Mouse (Mus musculus) MEL (cell line): ENCODE results near the gene Nfx1. TPM values are rescaled to one million over a fixed set of nuclear protein-coding genes. Genes with fewer than 3 reads are reported as not detected.

Experiments
- DNase-seq: peaks from one replicate; pipeline ENCODE4 v3.0.0; 2011; ENCODE audit warnings: low read depth, low spot score
- H3K27ac ChIP-seq: 2 replicates; pipeline ENCODE4 v1.5.1; 2012; ENCODE audit warnings: low read depth, mild to moderate bottlenecking, control low read depth, low read length, moderate library complexity; ENCODE audit not compliant: control insufficient read depth
- H3K27me3 ChIP-seq, 2 experiments: fragments of 150-350 bp in 1 of 2; sonication (generic) in 1 of 2; 2 replicates each; pipeline ENCODE4 v1.6.1; 2012; ENCODE audit warnings: low read length in 2 of 2, mild to moderate bottlenecking in 2 of 2, improper control_type of control experiment in 1 of 2, moderate library complexity in 1 of 2; ENCODE audit not compliant: insufficient read depth in 2 of 2, control insufficient read depth in 1 of 2
- H3K36me3 ChIP-seq, 2 experiments: 2 replicates each; pipeline ENCODE4 v1.6.1; 2012 to 2014; ENCODE audit warnings: low read length in 2 of 2, improper control_type of control experiment in 1 of 2, inconsistent platforms in 1 of 2, mild to moderate bottlenecking in 1 of 2; ENCODE audit not compliant: insufficient read depth in 2 of 2, control insufficient read depth in 1 of 2
- H3K4me1 ChIP-seq, 2 experiments: fragments of 150-350 bp in 1 of 2; sonication (generic) in 1 of 2; 2 replicates each; pipeline ENCODE4 v1.6.1; 2012; ENCODE audit warnings: low read length in 2 of 2, improper control_type of control experiment in 1 of 2, mild to moderate bottlenecking in 1 of 2; ENCODE audit not compliant: insufficient read depth in 2 of 2, control insufficient read depth in 1 of 2
- H3K4me3 ChIP-seq, 2 experiments: fragments of 150-350 bp in 1 of 2; sonication (generic) in 1 of 2; 2 replicates each; pipeline ENCODE4 v1.5.1; 2012; ENCODE audit warnings: low read depth in 2 of 2, low read length in 2 of 2, mild to moderate bottlenecking in 2 of 2, moderate library complexity in 2 of 2, control low read depth in 1 of 2, improper control_type of control experiment in 1 of 2; ENCODE audit not compliant: control insufficient read depth in 1 of 2, insufficient read depth in 1 of 2
- H3K79me2 ChIP-seq: 2 replicates; pipeline ENCODE4 v1.6.1; 2012; ENCODE audit warnings: mild to moderate bottlenecking, low read length, moderate library complexity; ENCODE audit not compliant: control insufficient read depth, poor library complexity, insufficient read depth
- H3K9ac ChIP-seq: 2 replicates; pipeline ENCODE4 v1.6.1; 2012; ENCODE audit warnings: low read depth, mild to moderate bottlenecking, control low read depth, low read length, moderate library complexity; ENCODE audit not compliant: control insufficient read depth, poor library complexity, severe bottlenecking
- H3K9me3 ChIP-seq: fragments of 150-350 bp; sonication (generic); replicated peaks from 2 replicates; pipeline ENCODE4 v1.6.1; 2012; ENCODE audit warnings: mild to moderate bottlenecking, low read length, improper control_type of control experiment, moderate library complexity; ENCODE audit not compliant: insufficient read depth
- BHLHE40 ChIP-seq: IDR thresholded peaks from 2 replicates; pipeline ENCODE4 v1.6.1; 2012; ENCODE audit warnings: low read depth, mild to moderate bottlenecking, inconsistent platforms, low read length, improper control_type of control experiment, borderline replicate concordance
- CHD2 ChIP-seq: IDR thresholded peaks from 2 replicates; pipeline ENCODE4 v1.6.1; 2011; ENCODE audit warnings: low read length, improper control_type of control experiment
- CTCF ChIP-seq, 3 experiments: IDR thresholded peaks in 2 of 3; conservative IDR thresholded peaks in 1 of 3; 2 replicates each; pipeline ENCODE4 v1.5.1; 2011 to 2012; ENCODE audit warnings: low read length in 3 of 3, low read depth in 2 of 3, mild to moderate bottlenecking in 2 of 3, improper control_type of control experiment in 1 of 3, inconsistent platforms in 1 of 3, mixed read lengths in 1 of 3, moderate library complexity in 1 of 3; ENCODE audit not compliant: control insufficient read depth in 1 of 3, insufficient read depth in 1 of 3, poor library complexity in 1 of 3, severe bottlenecking in 1 of 3
- EP300 ChIP-seq, 2 experiments: IDR thresholded peaks; 2 replicates each; pipeline ENCODE4 v1.6.1; 2011; ENCODE audit warnings: improper control_type of control experiment in 2 of 2, low read length in 2 of 2, low read depth in 1 of 2, mild to moderate bottlenecking in 1 of 2
- ETS1 ChIP-seq: IDR thresholded peaks from 2 replicates; pipeline ENCODE4 v1.6.1; 2012; ENCODE audit warnings: low read depth, mild to moderate bottlenecking, inconsistent platforms, low read length, improper control_type of control experiment, moderate library complexity
- HCFC1 ChIP-seq: IDR thresholded peaks from 2 replicates; pipeline ENCODE4 v1.6.1; 2012; ENCODE audit warnings: low read depth, mild to moderate bottlenecking, inconsistent platforms, low read length, improper control_type of control experiment, moderate library complexity
- JUND ChIP-seq: IDR thresholded peaks from 2 replicates; pipeline ENCODE4 v1.6.1; 2011; ENCODE audit warnings: low read depth, mild to moderate bottlenecking, improper control_type of control experiment, low read length
- KAT2A ChIP-seq: conservative IDR thresholded peaks from 2 replicates; pipeline ENCODE4 v1.6.1; 2012; ENCODE audit warnings: low read depth, low read length, improper control_type of control experiment, inconsistent platforms
- MAFK ChIP-seq: IDR thresholded peaks from 2 replicates; pipeline ENCODE4 v1.6.1; 2011; ENCODE audit warnings: low read depth, mild to moderate bottlenecking, low read length, improper control_type of control experiment, borderline replicate concordance
- MAX ChIP-seq: IDR thresholded peaks from 2 replicates; pipeline ENCODE4 v1.6.1; 2011; ENCODE audit warnings: low read length, improper control_type of control experiment
- MEF2A ChIP-seq: IDR thresholded peaks from 2 replicates; pipeline ENCODE4 v1.6.1; 2014; ENCODE audit warnings: low read depth, mild to moderate bottlenecking, inconsistent platforms, low read length, improper control_type of control experiment; ENCODE audit not compliant: poor library complexity, insufficient replicate concordance, severe bottlenecking; ENCODE audit errors: extremely low read depth
- MXI1 ChIP-seq: IDR thresholded peaks from 2 replicates; pipeline ENCODE4 v1.6.1; 2011; ENCODE audit warnings: mild to moderate bottlenecking, low read depth, low read length, improper control_type of control experiment
- MYB ChIP-seq: IDR thresholded peaks from 2 replicates; pipeline ENCODE4 v1.6.1; 2011; ENCODE audit warnings: mild to moderate bottlenecking, low read depth, low read length, improper control_type of control experiment
- MYC ChIP-seq: IDR thresholded peaks from 2 replicates; pipeline ENCODE4 v1.6.1; 2011; ENCODE audit warnings: low read depth, mild to moderate bottlenecking, low read length, improper control_type of control experiment, moderate library complexity
- NELFE ChIP-seq: IDR thresholded peaks from 2 replicates; pipeline ENCODE4 v1.6.1; 2011; ENCODE audit warnings: low read depth, low read length, improper control_type of control experiment
- POLR2A ChIP-seq, 2 experiments: IDR thresholded peaks; 2 replicates each; pipeline ENCODE4 v1.6.1; 2011 to 2012; ENCODE audit warnings: low read length in 2 of 2, mild to moderate bottlenecking in 2 of 2, control low read depth in 1 of 2, improper control_type of control experiment in 1 of 2, low read depth in 1 of 2, moderate library complexity in 1 of 2; ENCODE audit not compliant: control insufficient read depth in 1 of 2, insufficient read depth in 1 of 2, poor library complexity in 1 of 2
- POLR2AphosphoS2 ChIP-seq: IDR thresholded peaks from 2 replicates; pipeline ENCODE4 v1.6.1; 2011; ENCODE audit warnings: low read length, improper control_type of control experiment
- POLR2AphosphoS5 ChIP-seq: IDR thresholded peaks from 2 replicates; pipeline ENCODE4 v1.6.1; 2012; ENCODE audit warnings: low read depth, borderline replicate concordance, mild to moderate bottlenecking, inconsistent platforms, low read length, moderate library complexity, mixed read lengths
- RAD21 ChIP-seq: IDR thresholded peaks from 2 replicates; pipeline ENCODE4 v1.6.1; 2011; ENCODE audit warnings: mild to moderate bottlenecking, low read depth, low read length, improper control_type of control experiment
- RCOR1 ChIP-seq: IDR thresholded peaks from 2 replicates; pipeline ENCODE4 v1.6.1; 2012; ENCODE audit warnings: low read depth, mild to moderate bottlenecking, inconsistent platforms, low read length, improper control_type of control experiment
- SIN3A ChIP-seq: IDR thresholded peaks from 2 replicates; pipeline ENCODE4 v1.6.1; 2012; ENCODE audit warnings: low read length, improper control_type of control experiment, inconsistent platforms
- SMC3 ChIP-seq: IDR thresholded peaks from 2 replicates; pipeline ENCODE4 v1.6.1; 2011; ENCODE audit warnings: low read depth, low read length, improper control_type of control experiment
- TAL1 ChIP-seq: IDR thresholded peaks from 2 replicates; pipeline ENCODE4 v1.6.1; 2012; ENCODE audit warnings: mild to moderate bottlenecking, inconsistent platforms, low read length, moderate library complexity, mixed read lengths
- TBP ChIP-seq: IDR thresholded peaks from 2 replicates; pipeline ENCODE4 v1.8.0; 2011; ENCODE audit warnings: low read depth, low read length, improper control_type of control experiment
- TCF12 ChIP-seq: IDR thresholded peaks from 2 replicates; pipeline ENCODE4 v1.6.1; 2014; ENCODE audit warnings: low read depth, mild to moderate bottlenecking, inconsistent platforms, low read length, improper control_type of control experiment, moderate library complexity
- UBTF ChIP-seq: IDR thresholded peaks from 2 replicates; pipeline ENCODE4 v1.6.1; 2012; ENCODE audit warnings: low read depth, mild to moderate bottlenecking, inconsistent platforms, low read length, improper control_type of control experiment, moderate library complexity, borderline replicate concordance; ENCODE audit not compliant: insufficient read depth
- USF1 ChIP-seq: IDR thresholded peaks from 2 replicates; pipeline ENCODE4 v1.6.1; 2014; ENCODE audit warnings: low read depth, mild to moderate bottlenecking, inconsistent platforms, low read length, improper control_type of control experiment, moderate library complexity
- ZKSCAN1 ChIP-seq: IDR thresholded peaks from 2 replicates; pipeline ENCODE4 v1.6.1; 2012; ENCODE audit warnings: low read depth, mild to moderate bottlenecking, inconsistent platforms, low read length, improper control_type of control experiment, moderate library complexity
- ZMIZ1 ChIP-seq: IDR thresholded peaks from 2 replicates; pipeline ENCODE4 v1.6.1; 2012; ENCODE audit warnings: low read depth, mild to moderate bottlenecking, inconsistent platforms, low read length, improper control_type of control experiment, moderate library complexity
- ZNF384 ChIP-seq: IDR thresholded peaks from 2 replicates; pipeline ENCODE4 v1.6.1; 2012; ENCODE audit warnings: low read depth, mild to moderate bottlenecking, inconsistent platforms, low read length, improper control_type of control experiment
- polyA plus RNA-seq, 2 experiments: library from polyadenylated mRNA; stranded (reverse) in 1 of 2; unstranded in 1 of 2; fragments of >175 nt in 1 of 2; fragments of >200 nt in 1 of 2; gene quantifications; 2 replicates each; pipeline versions ENCODE4 v1.2.1 to v1.2.4; 2012; ENCODE audit warnings: low replicate concordance in 2 of 2, low read depth in 1 of 2; ENCODE audit not compliant: insufficient read length in 2 of 2, insufficient read depth in 1 of 2, missing spikeins in 1 of 2
- total RNA-seq: library from RNA; depleted of rRNA; stranded (reverse); fragments of 300-350 nt; gene quantifications from 2 replicates; pipeline ENCODE4 v1.2.3, GENCODE M21; 2012

Gene Nfx1
- total and polyA plus RNA-seq, 3 experiments, result 54.9 to 72.6 TPM; not detected in 1

GRCm38 (mm10) chr4:40947565-40948159 lies 23.0 kb upstream of the Nfx1 start:
- Histone ChIP-seq H3K79me2 (peaks cover 30% of the 10 kb centered on the region), H3K27ac (peak overlapping the region; percentile 30), H3K9me3 (no peaks in the 10 kb centered on the region), H3K36me3 (peaks cover 10 to 19% of the 10 kb centered on the region in 2 experiments), H3K4me1 (peaks cover 4 to 8% of the 10 kb centered on the region in 2 experiments; a peak in 3 of 4 replicates), H3K9ac (peak overlapping the region; percentile 75)
- DNase-seq, result peak; percentile 68
- TF ChIP-seq EP300 (IDR thresholded peaks at IDR 0.05; ENCODE audit: low read depth in 1 of 2, low read length in 2 of 2) (no peak), MYC (peak; percentile 50; the same call in 1 of the 2 replicates)
- TF ChIP-seq, all 39 proteins: peak for 1
- no peaks in the 10 kb centered on the region for H3K27me3 ChIP-seq
- H3K4me3 ChIP-seq, result peak overlapping the region; percentile 88 to 95

GRCm38 (mm10) chr4:40948160-40948708 lies 22.5 kb upstream of the Nfx1 start, which contains the start of the genes Bag1 and Chmp5:
Bag1 (minus strand) TSS chr4:40948294.
Chmp5 (plus strand) TSS chr4:40948407.
- H3K4me1 ChIP-seq, result peaks cover 4 to 8% of the 10 kb centered on the region in 2 experiments; a peak in 3 of 4 replicates
- peak; percentile 99 for DNase-seq
- no peaks in the 10 kb centered on the region for H3K27me3 ChIP-seq
- peak within 1 kb of the TSS; percentile 88 to 96 for H3K4me3 ChIP-seq
- peak within 1 kb of the TSS; percentile 87 for H3K9ac ChIP-seq
- H3K36me3 ChIP-seq, result peaks cover 14 to 19% of the 10 kb centered on the region in 2 experiments
- peaks cover 30% of the 10 kb centered on the region for H3K79me2 ChIP-seq
- peak within 1 kb of the TSS; percentile 63 for H3K27ac ChIP-seq
- H3K9me3 ChIP-seq, result no peaks in the 10 kb centered on the region
- TF ChIP-seq SMC3, result no peak
- TF ChIP-seq POLR2AphosphoS2, result peak; percentile 58
- peak; percentile 54; the same call in 1 of the 2 replicates for TF ChIP-seq MXI1
- TF ChIP-seq TCF12, result peak; percentile 48
- no peak for TF ChIP-seq ZNF384
- TF ChIP-seq UBTF, result peak; percentile 37; the same call in 1 of the 2 replicates
- peak; percentile 58; the same call in 1 of the 2 replicates for TF ChIP-seq RCOR1
- no peak for TF ChIP-seq JUND
- TF ChIP-seq ETS1, result peak; percentile 36; the same call in 1 of the 2 replicates
- peak; percentile 32; the same call in 1 of the 2 replicates for TF ChIP-seq USF1
- TF ChIP-seq MYC, result no peak
- TF ChIP-seq CTCF (IDR thresholded peaks at IDR 0.05 in 2 of 3, conservative IDR thresholded peaks at IDR 0.05 in 1 of 3; ENCODE audit: control insufficient read depth in 1 of 3, insufficient read depth in 1 of 3, low read depth in 2 of 3, low read length in 3 of 3, poor library complexity in 1 of 3, severe bottlenecking in 1 of 3), result no peak
- TF ChIP-seq CHD2, result no peak
- peak; percentile 64 for TF ChIP-seq TBP
- TF ChIP-seq MYB, result no peak
- peak; percentile 58; the same call in 1 of the 2 replicates for TF ChIP-seq KAT2A
- TF ChIP-seq SIN3A, result peak; percentile 94
- no peak for TF ChIP-seq ZKSCAN1
- peak; percentile 60 for TF ChIP-seq ZMIZ1
- no peak for TF ChIP-seq POLR2AphosphoS5
- TF ChIP-seq MAFK, result no peak
- TF ChIP-seq BHLHE40, result no peak
- TF ChIP-seq MEF2A, result no peak
- TF ChIP-seq RAD21, result no peak
- TF ChIP-seq TAL1, result no peak
- TF ChIP-seq NELFE, result peak; percentile 90
- TF ChIP-seq MAX, result no peak
- TF ChIP-seq HCFC1, result peak; percentile 88
- peak; percentile 91 to 99; a peak in 3 of 4 replicates for TF ChIP-seq POLR2A (IDR thresholded peaks at IDR 0.05; ENCODE audit: control insufficient read depth in 1 of 2, insufficient read depth in 1 of 2, low read depth in 1 of 2, low read length in 2 of 2, poor library complexity in 1 of 2)
